Mouse (Mus musculus) heart, adult 8-10 months (tissue): ENCODE results near the gene Inca1. TPM values are rescaled to one million over a fixed set of nuclear protein-coding genes. Genes with fewer than 3 reads are reported as not detected.

Source experiments
- DNase-seq: peaks from one replicate; pipeline ENCODE4 v3.0.0; 2022; ENCODE audit warnings: low spot score
- total RNA-seq, 4 experiments: library from RNA; stranded (reverse); gene quantifications; 2 replicates each; pipeline ENCODE4 v1.2.4; 2022

Gene Inca1
- 1 to 10 TPM; 5.1 to 6.7 (median 5.6) TPM for total RNA-seq

GRCm38 (mm10) chr11:70699722-70700556, at the start of gene Inca1, which contains the start of gene Kif1c:
Inca1 (minus strand) TSS chr11:70700155.
Kif1c (plus strand) TSS chr11:70700548.
- peak; percentile 95 for DNase-seq

- no peak for DNase-seq
Measured at GRCm38 (mm10) chr11:70747876-70748545, 48.1 kb upstream of the Inca1 start.

- DNase-seq: no peak
Measured at GRCm38 (mm10) chr11:70745636-70746035, 45.7 kb upstream of the Inca1 start.

GRCm38 (mm10) chr11:70742581-70743459, 42.9 kb upstream of the Inca1 start:
- DNase-seq: no peak

GRCm38 (mm10) chr11:70742117-70742516, 42.2 kb upstream of the Inca1 start:
- DNase-seq: no peak

- DNase-seq: no peak
Measured at GRCm38 (mm10) chr11:70741603-70742002, 41.6 kb upstream of the Inca1 start.

- no peak for DNase-seq
Measured at GRCm38 (mm10) chr11:70737749-70738148, 37.8 kb upstream of the Inca1 start.

GRCm38 (mm10) chr11:70733256-70733655, 33.3 kb upstream of the Inca1 start:
- no peak for DNase-seq

GRCm38 (mm10) chr11:70731178-70731577, 31.2 kb upstream of the Inca1 start:
- no peak for DNase-seq

GRCm38 (mm10) chr11:70730427-70731038, 30.6 kb upstream of the Inca1 start:
- DNase-seq: no peak

GRCm38 (mm10) chr11:70727385-70727784, 27.4 kb upstream of the Inca1 start:
- DNase-seq: no peak

- DNase-seq: no peak
Measured at GRCm38 (mm10) chr11:70726585-70726984, 26.6 kb upstream of the Inca1 start.

GRCm38 (mm10) chr11:70724706-70725105, 24.8 kb upstream of the Inca1 start:
- no peak for DNase-seq

GRCm38 (mm10) chr11:70721072-70721471, 21.1 kb upstream of the Inca1 start:
- DNase-seq: no peak

GRCm38 (mm10) chr11:70720567-70720966, 20.6 kb upstream of the Inca1 start:
- DNase-seq: peak; percentile 32

- no peak for DNase-seq
Measured at GRCm38 (mm10) chr11:70718481-70718880, 18.5 kb upstream of the Inca1 start.

GRCm38 (mm10) chr11:70715832-70716231, 15.9 kb upstream of the Inca1 start:
- no peak for DNase-seq

- DNase-seq: no peak
Measured at GRCm38 (mm10) chr11:70713222-70713621, 13.3 kb upstream of the Inca1 start.

GRCm38 (mm10) chr11:70711026-70711425, 11.1 kb upstream of the Inca1 start:
- DNase-seq: no peak

GRCm38 (mm10) chr11:70706127-70706526, 6.2 kb upstream of the Inca1 start:
- no peak for DNase-seq

GRCm38 (mm10) chr11:70702781-70703180, 2.8 kb upstream of the Inca1 start:
- peak; percentile 64 for DNase-seq
